ENCODE assay signal across 11 mouse cellular contexts in the genomic region with DNA sequence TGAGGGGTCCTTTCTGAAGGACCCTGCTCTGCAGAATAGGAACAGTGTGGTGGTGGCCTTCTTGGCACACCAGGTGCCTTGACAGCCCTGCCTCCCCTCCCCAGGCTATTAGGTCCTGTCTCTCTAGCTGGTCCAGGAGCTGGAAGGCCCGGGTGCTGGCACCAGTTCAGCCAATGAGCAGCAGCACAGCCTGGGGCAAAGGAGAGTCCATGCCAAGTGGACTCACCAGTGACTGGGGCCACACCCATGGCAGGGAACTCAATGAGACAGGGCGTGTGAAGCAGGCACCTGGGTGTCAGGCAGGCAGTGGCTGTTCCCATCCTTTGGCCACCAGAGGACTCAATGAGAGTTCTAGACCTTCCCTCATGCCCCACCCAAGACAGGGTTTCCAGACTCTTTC. TPM values are rescaled to one million over a fixed set of nuclear protein-coding genes. Genes with fewer than 3 reads are reported as not detected.
DNase-seq lines count a peak whose midpoint lies in the region; ATAC-seq and TF ChIP-seq lines count a peak whose summit lies in the region.
"Had no signal": no experiment of that assay in that cellular context is flagged by ENCODE, and none has a peak within 500 bp of the region (broad histone marks: within the 10 kb centered on the region; RNA-seq: fewer than 3 reads in every experiment).

No protein-coding gene starts in this region.

- H3K4me2 ChIP-seq in heart, embryonic 11.5 days: no peak overlapping the region
- H3K4me2 ChIP-seq: embryonic facial prominence, embryonic 12.5 days had no signal

- no peak overlapping the region for H3K9ac ChIP-seq in heart, embryonic 11.5 days (ENCODE audit: low read depth, low read length)
- H3K9ac ChIP-seq: embryonic facial prominence, embryonic 12.5 days had no signal

- TF ChIP-seq POLR2A in cortical plate, adult 2 months (IDR thresholded peaks at IDR 0.05; ENCODE audit: extremely low read depth, insufficient read depth, low read length): no peak

- H3K36me3 ChIP-seq in heart, embryonic 11.5 days (ENCODE audit: control insufficient read depth, insufficient read depth, low read length): 0 out of 2 replicates have a peak, but pooled peaks cover 2% of the 10 kb centered on the region

- H3K27ac ChIP-seq in heart, embryonic 11.5 days (ENCODE audit: low read depth, low read length): no peak overlapping the region
- H3K27ac ChIP-seq in cortical plate, adult 2 months (ENCODE audit: insufficient read depth, low read length): peak overlapping the region; percentile 38
- H3K27ac ChIP-seq: embryonic facial prominence, embryonic 12.5 days had no signal

- DNase-seq in heart, postnatal 4 days: peak; percentile 40
- DNase-seq in testis, postnatal 14 days (ENCODE audit: low spot score): peak; percentile 39
- no peak for DNase-seq in testis, postnatal 10 days (ENCODE audit: low spot score)
- DNase-seq in ovary, adult 18-20 months (ENCODE audit: low spot score): no peak
- DNase-seq in layer of hippocampus, adult 9-11 months: no peak
- DNase-seq in liver: no peak
- DNase-seq: gastrocnemius, postnatal 14 days; heart, postnatal 36 days had no signal

- WGBS in heart, embryonic 11.5 days (ENCODE audit: insufficient replicate concordance): 81% methylated on average over 2 of the region's 2 CpGs

- no peaks in the 10 kb centered on the region for H3K9me3 ChIP-seq in heart, embryonic 11.5 days (replicated peaks; ENCODE audit: control insufficient read depth, low read length)
- H3K9me3 ChIP-seq: embryonic facial prominence, embryonic 12.5 days had no signal

- peaks cover 11% of the 10 kb centered on the region for H3K4me1 ChIP-seq in heart, embryonic 11.5 days (ENCODE audit: control insufficient read depth, insufficient read depth, low read length)
- peaks cover 40% of the 10 kb centered on the region for H3K4me1 ChIP-seq in cortical plate, adult 2 months (ENCODE audit: control insufficient read depth, insufficient read depth, low read length)
- H3K4me1 ChIP-seq: embryonic facial prominence, embryonic 12.5 days had no signal

- no peak for TF ChIP-seq CTCF in cortical plate, adult 2 months (IDR thresholded peaks at IDR 0.05; ENCODE audit: extremely low read depth, insufficient read depth, low read length)

- no peak overlapping the region for H3K4me3 ChIP-seq in heart, embryonic 11.5 days (ENCODE audit: low read depth, low read length)
- no peak overlapping the region for H3K4me3 ChIP-seq in cortical plate, adult 2 months (ENCODE audit: insufficient read depth, low read length)
- H3K4me3 ChIP-seq: embryonic facial prominence, embryonic 12.5 days had no signal

- no peaks in the 10 kb centered on the region for H3K27me3 ChIP-seq in heart, embryonic 11.5 days (ENCODE audit: control insufficient read depth, insufficient read depth, low read length)
- H3K27me3 ChIP-seq: embryonic facial prominence, embryonic 12.5 days had no signal

- no peak for ATAC-seq in heart, embryonic 11.5 days (replicated peaks; ENCODE audit: insufficient number of reproducible peaks, low FRiP score, low TSS enrichment)

RNA-seq across cellular contexts. Expression of a gene that starts 12.3 kb away (rescaled TPM):
- 10 to 100 TPM; 22.3 to 25.1 TPM for total RNA-seq in heart, postnatal 4 days (2021)
- 37.3 TPM in 2 replicates for polyA plus RNA-seq in heart, embryonic 11.5 days (2014; fragmentation: Nextera tagmentation; extraction: Ambion mirVana)
- 71.5 and 72.4 TPM in 2 replicates for polyA plus RNA-seq in cortical plate, adult 2 months (2012; rRNA removed)

RNA-seq across cellular contexts. Expression of a gene that starts 23.0 kb away (rescaled TPM):
- 10 to 100 TPM; 54.7 to 62.3 TPM for total RNA-seq in heart, postnatal 4 days (2021)
- 3.7 and 4.9 TPM in 2 replicates for polyA plus RNA-seq in heart, embryonic 11.5 days (2014; fragmentation: Nextera tagmentation; extraction: Ambion mirVana)
- 29.7 and 32.0 TPM in 2 replicates for polyA plus RNA-seq in cortical plate, adult 2 months (2012; rRNA removed)

RNA-seq across cellular contexts. Expression of a gene that starts 39.2 kb away (rescaled TPM):
- 1 to 10 TPM; 5.8 to 6.0 TPM for total RNA-seq in heart, postnatal 4 days (2021)
- 0.58 and 0.83 TPM in 2 replicates for polyA plus RNA-seq in heart, embryonic 11.5 days (2014; fragmentation: Nextera tagmentation; extraction: Ambion mirVana)
- polyA plus RNA-seq in cortical plate, adult 2 months (2012; rRNA removed): 293 and 298 TPM in 2 replicates

Comparison
In these comparisons a context has a peak if more than half of its experiments do, and no peak if none do; other contexts are left out.
1. DNase-seq: peak in heart, postnatal 4 days (single experiment) and testis, postnatal 14 days (single experiment); none in testis, postnatal 10 days (single experiment), ovary, adult 18-20 months (single experiment), layer of hippocampus, adult 9-11 months (single experiment) and liver (single experiment).
2. RNA of a gene that starts 39.2 kb away (polyA plus RNA-seq): 293 to 298 TPM in cortical plate, adult 2 months; 0.58 to 0.83 TPM in heart, embryonic 11.5 days; every median in the first group is over 100 times any median in the second.